Mouse (Mus musculus): ENCODE data around the gene Gfm2. TPM values are rescaled to one million over a fixed set of nuclear protein-coding genes. Genes with fewer than 3 reads are reported as not detected.
"Not testable (repeated sequence)": the region's sequence is repeated elsewhere in the genome, so short reads cannot be mapped to it uniquely, and the experiment has no call there.

Gfm2 gene
- 23.5 and 34.1 TPM in 2 replicates for total RNA-seq (2014; rRNA removed; ENCODE audit: low replicate concordance)
- polyA plus RNA-seq (2015; fragmentation: Nextera tagmentation; extraction: Ambion mirVana), result 24.0 and 24.9 TPM in 2 replicates

DNA sequence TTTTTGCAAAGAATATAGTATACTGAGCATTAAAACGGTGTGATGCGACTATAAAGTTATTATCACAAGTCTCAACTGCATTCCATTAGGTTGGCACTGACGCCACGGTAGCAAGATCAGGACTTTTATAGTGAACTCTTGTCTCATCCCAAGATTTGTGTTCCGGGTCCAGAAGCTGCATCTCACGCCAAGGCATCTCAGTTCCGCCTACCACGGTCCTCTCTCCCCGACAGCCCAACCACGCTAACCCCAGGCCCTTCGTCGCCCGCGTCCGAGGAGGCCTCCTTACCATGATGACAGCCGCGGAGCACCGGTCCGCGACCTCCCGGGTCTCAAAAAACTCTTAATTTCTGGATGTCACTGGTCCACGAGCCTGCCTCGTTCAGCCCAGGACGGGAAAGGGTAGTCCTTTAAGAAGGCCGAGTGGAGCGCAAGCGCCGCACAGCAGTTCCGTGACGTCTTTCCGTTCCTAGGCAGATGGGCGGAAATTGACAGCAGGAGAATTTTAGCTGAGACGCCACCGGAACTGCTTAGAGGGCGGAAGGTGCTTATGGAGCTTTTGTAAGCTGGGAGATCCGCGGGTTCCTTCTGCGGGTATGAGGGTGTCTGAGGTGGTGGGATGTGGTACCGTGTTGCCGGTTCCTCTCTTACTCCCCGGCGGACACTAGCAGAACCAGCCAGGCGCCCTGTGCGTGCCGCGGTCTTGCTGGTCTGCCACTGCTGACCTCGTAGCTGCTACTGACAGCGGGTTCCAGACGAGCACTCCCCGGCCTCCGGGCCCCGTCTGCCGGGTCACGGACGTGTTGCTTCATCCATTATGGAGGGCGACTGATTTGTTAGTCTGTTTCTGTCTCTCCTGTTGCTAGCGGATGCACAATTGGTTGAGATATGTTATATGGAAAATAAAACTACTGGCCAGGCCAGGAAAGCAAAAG is at the start of gene Gfm2, which contains the start of gene Nsa2:
Gene Gfm2 (plus strand): TSS at position 472 of the 935 bp plus-strand sequence.
Gene Nsa2 (minus strand): TSS at position 472 of the 935 bp plus-strand sequence.
- H3K4me3 ChIP-seq (ENCODE audit: low read depth, low read length), result peak within 1 kb of the TSS; percentile 91
- H3K4me1 ChIP-seq (ENCODE audit: control insufficient read depth, insufficient read depth), result peaks cover 3% of the 10 kb centered on the region; the same call in 1 of the 2 replicates
- H3K36me3 ChIP-seq (replicated peaks; ENCODE audit: control insufficient read depth, insufficient read depth, low read length), result peaks cover 24% of the 10 kb centered on the region
- TF ChIP-seq EP300 (IDR thresholded peaks at IDR 0.05; ENCODE audit: low read depth) (no peak), CTCF (IDR thresholded peaks at IDR 0.05; ENCODE audit: low read depth) (no peak)
- H3K27me3 ChIP-seq (ENCODE audit: control insufficient read depth, insufficient read depth, low read length), result no peaks in the 10 kb centered on the region
- DNase-seq (ENCODE audit: low spot score) (peak; percentile 94), ATAC-seq (ENCODE audit: insufficient read depth, low read depth) (peak; percentile 98)
- peak within 1 kb of the TSS; percentile 77 for H3K4me2 ChIP-seq (ENCODE audit: low read depth, low read length)
- peak within 1 kb of the TSS; percentile 92 for H3K9ac ChIP-seq (replicated peaks; ENCODE audit: low read depth, low read length)
- under 1% methylated on average over 57 of the region's 57 CpGs for WGBS
- H3K9me3 ChIP-seq (replicated peaks; ENCODE audit: control insufficient read depth, low read length), result no peaks in the 10 kb centered on the region
- H3K27ac ChIP-seq (ENCODE audit: low read depth), result peak within 1 kb of the TSS; percentile 94

DNA sequence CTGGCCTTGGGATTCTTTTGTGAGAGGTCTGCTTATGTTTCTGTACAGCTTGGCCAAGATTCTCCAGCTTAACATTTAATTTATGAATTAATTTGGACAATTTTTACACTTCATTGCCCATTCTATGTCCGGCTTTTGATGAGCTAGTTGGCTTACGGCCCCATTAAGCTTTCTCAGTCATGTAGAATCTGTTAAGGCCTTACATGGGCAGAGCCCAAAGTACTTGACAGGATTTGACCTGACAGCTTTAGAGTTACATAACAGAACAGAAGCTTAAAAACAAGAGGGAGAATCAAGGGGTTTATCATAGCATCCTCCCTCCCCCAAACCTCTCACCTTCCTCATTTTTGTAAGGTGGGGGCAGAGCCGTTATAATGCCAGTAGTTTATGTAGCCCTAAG is 49.6 kb upstream of the Gfm2 start:
- H3K9ac ChIP-seq (replicated peaks; ENCODE audit: low read depth, low read length), result no peak overlapping the region
- 92% methylated on average over 3 of the region's 3 CpGs for WGBS
- H3K27me3 ChIP-seq (ENCODE audit: control insufficient read depth, insufficient read depth, low read length), result no peaks in the 10 kb centered on the region
- H3K4me3 ChIP-seq (ENCODE audit: low read depth, low read length), result no peak overlapping the region
- no peaks in the 10 kb centered on the region for H3K9me3 ChIP-seq (replicated peaks; ENCODE audit: control insufficient read depth, low read length)
- DNase-seq (ENCODE audit: low spot score) (no peak), ATAC-seq (ENCODE audit: insufficient read depth, low read depth) (no peak)
- H3K4me2 ChIP-seq (ENCODE audit: low read depth, low read length), result no peak overlapping the region
- H3K36me3 ChIP-seq (replicated peaks; ENCODE audit: control insufficient read depth, insufficient read depth, low read length), result no peaks in the 10 kb centered on the region
- no peak overlapping the region for H3K27ac ChIP-seq (ENCODE audit: low read depth)
- TF ChIP-seq CTCF (IDR thresholded peaks at IDR 0.05; ENCODE audit: low read depth) (no peak), EP300 (IDR thresholded peaks at IDR 0.05; ENCODE audit: low read depth) (no peak)
- no peaks in the 10 kb centered on the region for H3K4me1 ChIP-seq (ENCODE audit: control insufficient read depth, insufficient read depth)

- Histone ChIP-seq H3K36me3 (replicated peaks; ENCODE audit: control insufficient read depth, insufficient read depth, low read length) (no peaks in the 10 kb centered on the region), H3K4me3 (ENCODE audit: low read depth, low read length) (no peak overlapping the region), H3K27ac (ENCODE audit: low read depth) (no peak overlapping the region), H3K4me2 (ENCODE audit: low read depth, low read length) (no peak overlapping the region), H3K4me1 (ENCODE audit: control insufficient read depth, insufficient read depth) (no peaks in the 10 kb centered on the region), H3K27me3 (ENCODE audit: control insufficient read depth, insufficient read depth, low read length) (no peaks in the 10 kb centered on the region), H3K9ac (replicated peaks; ENCODE audit: low read depth, low read length) (no peak overlapping the region), H3K9me3 (replicated peaks; ENCODE audit: control insufficient read depth, low read length) (no peaks in the 10 kb centered on the region)
- no peak for ATAC-seq (ENCODE audit: insufficient read depth, low read depth)
- WGBS, result 45% methylated on average over 4 of the region's 4 CpGs
- TF ChIP-seq EP300 (IDR thresholded peaks at IDR 0.05; ENCODE audit: low read depth), result no peak
- peak; percentile 17; the same call in 1 of the 2 replicates for TF ChIP-seq CTCF (IDR thresholded peaks at IDR 0.05; ENCODE audit: low read depth)
- no peak for DNase-seq (ENCODE audit: low spot score)
Measured at GRCm38 (mm10) chr13:97095726-97096125, 42.0 kb upstream of the Gfm2 start.

GRCm38 (mm10) chr13:97099187-97099852 is 38.4 kb upstream of the Gfm2 start, which contains the start of gene Gm6169:
Gm6169 (minus strand) TSS chr13:97099237.
- H3K27me3 ChIP-seq (ENCODE audit: control insufficient read depth, insufficient read depth, low read length), result no peaks in the 10 kb centered on the region
- no peaks in the 10 kb centered on the region for H3K36me3 ChIP-seq (replicated peaks; ENCODE audit: control insufficient read depth, insufficient read depth, low read length)
- no peak within 1 kb of the TSS for H3K9ac ChIP-seq (replicated peaks; ENCODE audit: low read depth, low read length)
- TF ChIP-seq EP300 (IDR thresholded peaks at IDR 0.05; ENCODE audit: low read depth), result no peak
- peak; percentile 90 for TF ChIP-seq CTCF (IDR thresholded peaks at IDR 0.05; ENCODE audit: low read depth)
- no peak within 1 kb of the TSS for H3K27ac ChIP-seq (ENCODE audit: low read depth)
- no peaks in the 10 kb centered on the region for H3K9me3 ChIP-seq (replicated peaks; ENCODE audit: control insufficient read depth, low read length)
- no peaks in the 10 kb centered on the region for H3K4me1 ChIP-seq (ENCODE audit: control insufficient read depth, insufficient read depth)
- DNase-seq (ENCODE audit: low spot score) (peak; percentile 58), ATAC-seq (ENCODE audit: insufficient read depth, low read depth) (0 out of 2 replicates have a peak, but pooled peaks have one; percentile 27)
- H3K4me3 ChIP-seq (ENCODE audit: low read depth, low read length), result no peak within 1 kb of the TSS
- no peak within 1 kb of the TSS for H3K4me2 ChIP-seq (ENCODE audit: low read depth, low read length)
- WGBS, result 67% methylated on average over 18 of the region's 22 CpGs

DNA sequence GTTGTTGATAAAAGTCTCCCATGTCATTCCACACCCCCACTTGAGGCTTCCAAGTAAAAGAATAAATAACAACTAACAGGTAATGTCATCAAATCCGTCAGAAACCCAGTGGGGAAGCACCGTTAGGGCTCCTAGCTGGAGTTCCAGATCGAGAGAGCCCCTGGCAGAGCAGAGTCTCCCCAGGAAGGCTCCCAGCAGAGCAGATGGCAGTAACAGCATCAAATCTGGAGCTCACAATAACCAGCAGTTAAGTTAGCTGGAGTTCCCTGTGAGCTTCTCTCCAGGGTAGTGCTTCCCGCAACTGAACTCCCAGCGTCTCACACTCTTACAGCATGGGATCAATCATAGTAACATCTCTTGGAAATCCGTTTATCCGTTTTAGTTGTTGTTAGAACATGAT is 32.7 kb upstream of the Gfm2 start:
- Histone ChIP-seq H3K4me3 (ENCODE audit: low read depth, low read length) (no peak overlapping the region), H3K27me3 (ENCODE audit: control insufficient read depth, insufficient read depth, low read length) (no peaks in the 10 kb centered on the region), H3K9ac (replicated peaks; ENCODE audit: low read depth, low read length) (no peak overlapping the region), H3K4me1 (ENCODE audit: control insufficient read depth, insufficient read depth) (no peaks in the 10 kb centered on the region), H3K27ac (ENCODE audit: low read depth) (no peak overlapping the region), H3K9me3 (replicated peaks; ENCODE audit: control insufficient read depth, low read length) (no peaks in the 10 kb centered on the region), H3K36me3 (replicated peaks; ENCODE audit: control insufficient read depth, insufficient read depth, low read length) (no peaks in the 10 kb centered on the region), H3K4me2 (ENCODE audit: low read depth, low read length) (no peak overlapping the region)
- WGBS, result 70% methylated on average over 7 of the region's 7 CpGs
- ATAC-seq (ENCODE audit: insufficient read depth, low read depth) (no peak), DNase-seq (ENCODE audit: low spot score) (no peak)
- no peak for TF ChIP-seq EP300 (IDR thresholded peaks at IDR 0.05; ENCODE audit: low read depth)
- no peak for TF ChIP-seq CTCF (IDR thresholded peaks at IDR 0.05; ENCODE audit: low read depth)

DNA sequence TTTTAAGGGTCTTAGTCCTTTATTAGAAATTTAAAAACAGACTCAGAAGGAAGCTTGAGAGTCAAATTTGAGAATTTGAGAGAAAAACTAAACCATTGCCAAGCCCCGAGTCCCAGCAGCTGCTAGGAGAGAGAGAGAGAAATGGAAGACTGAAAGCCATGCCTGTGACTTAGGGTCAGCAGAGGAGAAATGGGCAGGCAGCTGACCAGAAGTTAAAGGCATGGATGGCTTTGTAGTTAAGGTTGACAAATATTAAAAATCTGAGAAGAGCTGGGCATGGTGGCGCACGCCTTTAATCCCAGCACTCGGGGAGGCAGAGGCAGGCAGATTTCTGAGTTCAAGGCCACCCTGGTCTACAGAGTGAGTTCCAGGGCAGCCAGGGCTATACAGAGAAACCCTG is 30.0 kb upstream of the Gfm2 start:
- not testable (repeated sequence) for DNase-seq (ENCODE audit: low spot score); H3K27ac ChIP-seq (ENCODE audit: low read depth); H3K4me2 ChIP-seq (ENCODE audit: low read depth, low read length); ATAC-seq (ENCODE audit: insufficient read depth, low read depth); H3K36me3 ChIP-seq (replicated peaks; ENCODE audit: control insufficient read depth, insufficient read depth, low read length); H3K9ac ChIP-seq (replicated peaks; ENCODE audit: low read depth, low read length); H3K4me1 ChIP-seq (ENCODE audit: control insufficient read depth, insufficient read depth); H3K9me3 ChIP-seq (replicated peaks; ENCODE audit: control insufficient read depth, low read length); H3K27me3 ChIP-seq (ENCODE audit: control insufficient read depth, insufficient read depth, low read length); H3K4me3 ChIP-seq (ENCODE audit: low read depth, low read length)
- WGBS, result 90% methylated on average over 4 of the region's 4 CpGs
